Mouse (Mus musculus) thymus, postnatal 4 days (tissue): ENCODE data around the gene Prr5l.

Experiments
- DNase-seq: peaks from one replicate; pipeline ENCODE4 v3.0.0; 2021

The Prr5l gene

DNA sequence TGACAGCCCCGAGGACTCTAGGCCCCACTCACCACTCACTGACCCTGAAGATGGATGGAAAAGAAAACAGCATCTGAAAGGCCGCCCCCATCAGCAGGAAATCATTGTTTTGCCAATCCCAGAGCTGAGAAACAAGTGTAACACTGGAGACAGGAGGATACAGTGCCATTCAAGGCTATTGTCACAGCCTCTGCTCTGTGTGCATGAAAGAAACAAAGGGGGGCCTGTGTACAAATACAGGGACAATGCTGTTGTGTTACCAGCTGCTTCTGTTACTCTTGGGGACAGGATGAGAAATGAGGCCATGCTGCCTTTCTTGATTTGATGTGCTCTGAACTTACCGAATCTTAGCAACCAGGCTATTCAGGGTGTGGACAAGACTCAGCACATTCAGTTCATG, at the start of gene Prr5l:
Prr5l (minus strand) TSS at position 30 of the 400 bp plus-strand sequence.
- no peak for DNase-seq

DNA sequence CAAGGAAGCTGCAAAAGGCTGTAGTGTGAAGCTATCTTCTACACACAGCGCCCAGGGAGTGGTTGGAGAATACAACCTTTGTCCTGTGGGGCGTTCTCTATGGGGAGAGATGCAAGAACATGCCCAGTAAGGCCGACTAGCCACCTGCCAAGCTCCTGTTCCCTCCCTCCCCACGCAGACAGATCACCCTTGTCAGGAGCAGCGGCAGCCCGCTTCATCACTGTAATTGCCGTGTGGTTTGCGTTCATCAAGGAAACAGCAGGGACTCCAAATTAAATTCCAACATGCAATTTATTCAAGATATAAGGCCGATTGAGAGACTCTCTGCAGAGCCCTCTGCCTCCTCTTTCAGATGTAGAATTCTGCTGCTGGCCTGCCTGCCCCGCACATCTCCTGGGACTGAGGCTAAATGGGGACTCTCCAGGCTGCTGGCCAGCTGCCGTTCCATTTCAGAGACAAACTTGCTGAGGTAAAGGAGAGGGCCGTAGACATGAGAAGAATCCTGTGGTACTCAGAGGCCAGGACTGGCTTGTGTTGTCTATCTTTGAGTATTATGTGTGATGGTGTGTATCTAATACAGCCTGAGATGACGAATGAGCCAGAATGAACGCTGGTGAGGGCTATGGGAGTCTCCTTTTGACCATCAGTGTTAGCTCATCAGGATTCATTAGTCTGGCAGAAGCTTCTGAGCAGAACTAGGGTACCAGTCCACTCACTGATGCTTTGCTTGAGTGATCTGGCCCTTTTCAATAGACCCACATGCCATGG, 49.5 kb upstream of the Prr5l start:
- DNase-seq, result no peak

DNA sequence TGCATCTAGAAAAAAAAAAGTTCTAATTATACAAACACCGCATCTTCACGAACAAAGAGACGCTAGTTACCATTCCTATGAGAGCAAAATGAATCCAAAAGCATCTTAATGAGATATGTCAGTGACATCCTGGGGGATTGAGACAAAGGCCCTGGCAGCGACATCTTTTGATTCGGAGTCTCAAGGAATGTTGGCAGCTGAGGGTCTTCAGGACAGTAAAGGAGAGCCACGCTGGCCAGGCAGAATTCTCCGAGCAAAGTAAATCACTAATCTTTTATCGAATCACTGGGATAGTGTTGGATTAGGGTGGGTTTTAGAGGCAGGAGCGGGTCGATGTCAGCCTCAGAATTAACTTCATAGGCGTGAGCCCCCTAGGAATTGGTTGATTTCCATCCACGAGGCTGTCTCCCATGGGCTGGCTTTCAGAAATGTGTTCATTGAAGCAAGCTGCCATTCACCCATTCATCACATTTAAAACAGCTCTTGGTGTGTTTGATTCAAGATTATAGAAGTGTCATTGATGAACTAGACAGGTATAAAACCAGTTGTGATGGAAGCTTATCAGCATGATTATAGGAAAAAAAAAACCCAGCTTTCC, 42.9 kb upstream of the Prr5l start:
- no peak for DNase-seq

DNA sequence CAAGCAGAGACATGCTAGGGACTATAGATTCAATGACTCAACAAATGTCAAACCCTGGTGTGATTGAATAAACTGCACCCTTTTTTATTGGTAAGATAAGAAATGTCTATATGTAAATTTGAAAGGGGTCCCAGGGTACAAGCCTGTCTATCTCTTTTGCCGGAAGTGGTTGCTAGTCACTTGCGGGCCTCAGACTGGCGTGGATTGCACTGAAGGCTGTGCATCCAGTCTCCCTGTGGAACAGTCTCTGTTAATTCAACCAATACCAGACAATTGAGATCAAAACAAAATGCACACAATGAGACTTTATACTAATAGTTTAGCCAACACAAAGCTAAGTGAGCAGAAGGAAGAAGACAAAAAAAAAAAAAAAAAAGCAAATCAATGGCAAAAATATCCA, 42.4 kb upstream of the Prr5l start:
- DNase-seq, result no peak

DNA sequence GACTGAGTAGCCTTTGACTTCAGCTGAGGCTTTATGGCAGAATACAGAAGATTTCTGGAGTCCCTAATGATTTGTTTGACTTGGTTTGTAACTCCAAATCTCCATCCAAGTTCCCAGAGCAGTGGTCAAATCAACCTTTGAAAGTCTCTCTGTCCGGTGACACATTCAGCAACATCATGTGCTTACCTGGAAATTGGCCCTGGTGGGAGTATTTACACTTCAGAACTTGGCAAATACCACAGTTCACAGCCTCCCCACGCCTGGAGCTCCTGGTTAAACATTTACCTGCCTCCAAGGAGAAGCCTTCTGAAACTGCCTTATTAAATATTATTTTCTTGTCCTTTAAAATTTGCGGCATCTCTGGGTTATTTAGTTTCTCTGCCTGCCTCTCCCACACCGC, 40.4 kb upstream of the Prr5l start:
- no peak for DNase-seq

DNA sequence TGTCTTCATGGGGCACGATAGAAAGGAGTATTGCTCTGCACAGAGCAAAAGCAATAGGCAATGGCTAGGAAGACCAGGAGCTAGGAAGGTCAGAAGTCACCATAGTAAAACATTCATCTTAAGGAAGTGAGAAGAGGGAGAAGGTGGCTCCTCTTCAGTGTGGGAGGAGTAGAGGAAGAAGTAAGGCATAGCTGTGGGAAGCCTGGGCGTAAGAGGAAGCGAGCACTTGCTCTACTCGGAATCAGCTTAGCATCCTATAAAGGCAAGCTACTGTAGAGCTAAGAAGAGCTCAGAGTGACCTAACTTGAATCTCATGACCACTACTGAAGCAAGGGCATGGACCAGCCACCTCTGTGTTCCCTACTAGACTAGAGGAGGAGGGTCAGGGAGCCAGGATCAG, 39.5 kb upstream of the Prr5l start:
- DNase-seq, result no peak

DNA sequence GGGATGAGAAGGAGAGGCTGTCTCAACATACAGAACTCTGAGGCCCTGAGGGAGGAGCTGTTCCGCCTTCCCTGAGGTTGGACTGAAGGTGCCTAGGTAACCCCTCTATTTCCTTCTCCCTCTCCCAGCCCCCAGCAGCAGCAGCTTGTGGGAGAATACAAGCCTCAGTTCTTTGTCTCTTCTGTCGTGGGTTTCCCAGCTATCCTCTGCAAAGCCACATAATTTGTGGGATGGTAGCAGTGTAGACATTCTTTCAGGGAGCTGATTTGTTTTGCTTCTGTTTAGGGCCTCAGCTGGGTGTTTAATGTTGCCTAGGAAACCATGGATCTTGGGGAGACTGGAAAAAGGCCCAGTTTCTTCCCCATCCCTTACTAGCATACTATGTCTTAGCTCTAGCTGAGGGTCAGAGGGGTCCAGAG, 37.3 kb upstream of the Prr5l start:
- DNase-seq, result no peak

DNA sequence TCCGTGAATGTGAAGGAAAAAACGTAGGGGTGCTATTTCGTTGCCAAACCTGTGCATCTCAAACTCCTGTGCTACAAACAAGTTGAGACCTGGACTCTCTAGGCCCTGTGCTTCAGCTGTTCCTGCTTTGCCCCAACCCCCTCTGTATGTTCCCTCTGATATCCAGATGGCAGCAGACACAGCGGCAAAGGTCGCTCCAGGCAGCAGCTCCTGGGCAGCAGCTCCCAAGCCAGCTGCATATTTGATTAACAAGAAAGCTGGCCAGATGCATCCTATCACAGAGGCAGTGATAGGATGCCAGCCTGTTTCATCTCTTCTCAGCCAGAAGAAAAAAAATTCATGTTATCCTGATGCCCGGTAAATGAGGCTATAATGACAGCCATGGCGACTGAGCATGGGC, 35.7 kb upstream of the Prr5l start:
- DNase-seq, result no peak

DNA sequence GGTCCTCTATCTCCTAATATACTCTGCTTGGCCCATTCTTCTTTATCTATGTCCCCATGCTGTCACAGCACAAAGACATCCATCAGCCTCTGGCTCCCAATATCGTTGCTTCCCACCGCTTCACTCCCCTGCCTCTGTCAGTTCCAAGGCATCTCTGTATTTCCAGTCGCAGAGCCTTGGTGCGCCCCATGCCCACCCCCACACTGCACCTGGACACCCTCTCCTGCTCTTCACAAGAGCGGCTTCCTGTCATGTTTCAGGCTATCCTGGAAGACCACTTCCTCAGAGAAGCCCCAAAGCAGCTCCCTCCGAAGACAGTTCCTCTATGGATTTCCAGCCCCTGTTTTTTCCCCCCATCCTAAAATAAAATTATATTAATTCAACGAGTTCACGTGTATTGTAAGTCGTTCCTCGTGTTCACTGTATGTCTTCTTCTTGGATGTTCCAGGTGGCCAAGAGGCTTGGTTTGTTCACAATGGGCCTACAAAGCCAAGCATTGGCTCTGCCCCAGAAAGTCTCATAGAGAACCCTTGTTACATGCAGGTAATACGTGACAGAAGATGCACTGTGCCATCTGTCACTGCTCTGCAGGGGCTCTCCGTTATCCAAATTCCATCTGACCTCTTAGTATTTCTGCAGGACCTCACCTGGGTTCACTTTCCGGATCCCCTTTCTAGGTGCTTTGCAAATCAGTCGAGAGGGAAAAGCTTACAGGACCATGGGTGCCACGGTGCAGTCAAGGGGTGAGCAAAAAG, 26.7 kb upstream of the Prr5l start:
- DNase-seq, result no peak

DNA sequence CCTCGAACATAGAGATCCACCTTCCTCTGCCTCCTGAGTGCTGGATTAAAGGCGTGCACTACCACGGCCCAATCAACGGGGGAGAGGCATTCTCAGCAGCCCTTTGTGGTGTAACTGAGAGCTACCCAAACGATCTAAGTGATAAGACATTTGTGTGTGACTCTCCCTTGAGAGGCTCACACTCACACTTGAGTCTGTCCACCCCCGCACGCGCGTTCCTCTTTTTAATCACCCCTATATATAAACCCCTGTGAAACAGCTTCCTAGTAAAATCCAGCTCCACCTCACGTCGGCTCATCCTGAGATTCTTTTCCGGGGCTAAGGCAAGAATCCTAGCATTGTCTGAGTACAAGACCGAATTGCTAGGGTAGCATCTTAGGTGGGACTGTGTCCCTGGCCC, 25.9 kb upstream of the Prr5l start:
- no peak for DNase-seq

DNA sequence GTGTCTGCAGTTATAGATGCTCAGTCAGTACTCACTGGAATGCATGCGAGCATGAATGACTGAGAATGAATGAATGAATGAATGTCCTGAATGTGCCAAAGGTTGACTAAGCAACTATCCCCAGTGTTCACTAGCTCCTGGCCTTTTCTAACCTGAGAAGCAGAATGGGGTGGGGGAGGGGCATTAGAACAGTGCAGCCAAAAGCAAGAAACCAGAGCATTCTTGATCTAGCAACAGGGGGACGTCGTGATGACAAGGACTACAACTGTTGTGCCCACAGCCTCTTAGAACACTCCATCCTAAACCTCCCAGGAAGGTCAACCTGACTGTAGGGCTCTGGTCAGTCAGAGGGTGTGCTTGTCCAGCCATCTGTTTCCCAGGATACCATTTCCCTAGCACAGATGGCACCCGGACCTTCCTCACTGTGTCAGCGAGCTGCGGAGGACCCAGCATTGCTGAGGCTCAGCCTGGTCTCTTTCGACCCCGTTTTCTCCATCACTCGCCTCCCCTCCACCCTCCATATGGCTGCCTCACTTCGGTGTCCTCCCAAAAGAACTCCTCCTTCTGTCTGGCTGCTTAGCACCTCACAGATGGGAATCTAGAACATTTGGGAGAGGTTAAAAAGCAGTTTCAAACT, 24.7 kb upstream of the Prr5l start:
- DNase-seq, result no peak

DNA sequence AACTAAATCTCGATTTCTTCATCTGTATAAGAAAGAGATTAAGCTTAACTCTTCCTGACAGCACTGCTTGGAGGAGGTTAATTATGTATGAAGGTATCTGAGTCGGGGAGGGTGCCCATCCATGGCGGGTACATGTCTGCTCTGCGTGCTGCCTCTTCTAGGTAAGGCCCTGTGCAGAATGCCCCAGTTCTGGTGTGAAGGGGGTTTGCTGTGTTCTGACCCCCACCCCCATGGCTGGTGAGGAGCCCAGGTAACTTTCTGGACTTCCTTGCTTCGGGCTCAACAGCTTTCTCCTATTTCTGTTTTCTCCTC, 23.5 kb upstream of the Prr5l start:
- no peak for DNase-seq

DNA sequence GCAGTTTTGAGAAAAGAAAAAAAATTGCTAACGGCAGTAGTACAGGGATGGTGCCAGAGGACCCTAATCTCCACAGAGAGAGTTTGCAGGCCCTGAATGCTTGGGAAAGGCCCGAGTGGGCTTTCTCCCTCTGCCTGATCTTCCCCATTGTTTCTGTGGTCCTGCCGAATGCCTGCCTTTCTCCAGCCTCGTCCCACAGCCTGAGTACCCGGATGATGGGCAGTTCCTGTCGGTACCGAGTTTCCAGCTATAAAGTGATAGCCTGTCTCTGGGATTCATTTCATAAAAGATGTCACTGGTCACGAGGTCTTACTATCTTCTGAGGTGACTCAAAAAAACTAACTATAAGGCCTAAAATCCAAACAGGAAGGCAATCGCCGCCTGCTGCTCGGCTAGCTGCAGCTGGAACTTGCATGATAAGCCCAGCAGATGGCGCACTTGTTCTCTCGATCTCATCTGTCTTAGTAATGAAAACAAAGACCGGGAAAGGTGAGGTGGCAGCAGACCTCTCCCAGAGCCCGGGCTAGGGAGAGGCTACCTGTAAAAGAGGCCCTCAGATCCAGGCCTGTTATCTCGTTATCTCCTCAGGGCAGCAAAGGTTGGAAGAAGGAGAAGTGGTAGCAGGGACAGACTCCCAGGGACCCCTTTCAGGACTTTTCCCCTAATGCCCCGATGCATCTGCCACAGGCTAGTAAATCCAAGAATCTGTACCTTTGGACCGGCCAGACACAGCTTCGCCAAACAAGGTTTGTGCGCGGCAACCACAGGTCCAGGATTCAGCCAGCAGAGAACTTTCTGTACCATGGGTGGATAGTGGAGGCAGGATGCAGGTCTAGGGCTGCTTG, 22.9 kb upstream of the Prr5l start:
- DNase-seq, result peak; percentile 89

DNA sequence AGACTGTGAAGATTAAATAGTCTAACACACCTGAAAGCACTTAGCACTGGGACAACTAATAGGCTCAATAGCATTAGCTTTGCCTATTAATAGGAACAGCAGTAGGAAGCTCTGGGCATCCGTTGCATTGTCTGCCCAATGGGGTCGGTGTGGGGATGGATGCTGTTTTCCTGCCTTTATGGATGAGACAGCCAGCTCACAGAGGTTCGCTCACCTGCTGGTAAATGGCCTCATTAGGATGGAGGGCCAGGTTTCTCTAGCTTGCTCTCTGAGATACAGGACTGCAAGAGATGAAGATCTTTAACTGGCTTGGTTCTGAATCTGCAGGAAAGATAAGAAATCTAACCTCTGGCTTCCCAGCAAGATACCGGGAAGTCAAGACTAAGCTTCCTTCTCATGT, 19.4 kb upstream of the Prr5l start:
- no peak for DNase-seq

DNA sequence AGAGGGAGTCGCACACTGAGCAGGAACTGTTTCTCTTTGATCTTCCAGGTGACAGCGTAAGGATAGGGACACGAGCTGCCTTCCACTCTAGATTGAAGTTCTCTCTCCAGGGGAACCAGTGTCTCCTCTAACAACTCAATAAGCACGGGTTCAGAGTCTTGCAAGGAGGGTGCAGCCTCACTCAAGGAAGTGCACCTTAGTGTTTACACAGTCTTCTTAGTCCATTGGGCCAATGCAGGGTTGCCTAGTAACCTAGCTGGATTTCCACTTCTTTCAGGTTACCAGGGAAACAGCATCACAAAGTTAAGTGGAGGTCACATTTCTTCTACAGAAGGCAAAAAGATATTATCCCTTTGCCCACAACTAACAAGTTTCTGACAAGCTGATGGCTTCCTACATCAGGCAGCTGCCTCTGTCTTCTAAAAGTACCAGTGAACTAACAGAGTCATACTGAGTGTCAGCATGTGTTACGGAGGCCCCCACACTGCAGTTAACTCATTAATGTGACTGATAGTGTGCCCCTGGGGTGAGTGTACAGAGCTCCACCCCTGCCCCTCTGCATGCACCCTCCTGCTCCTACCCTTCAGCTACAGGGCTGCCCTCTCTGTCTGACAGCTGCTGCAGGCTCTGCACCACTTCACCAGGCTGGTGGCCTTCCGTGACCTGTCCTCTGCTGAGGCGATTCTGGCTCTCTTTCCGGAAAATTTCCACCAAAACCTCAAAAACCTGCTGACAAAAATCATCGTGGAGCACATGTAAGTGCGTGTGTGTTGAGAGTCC, 13.8 kb upstream of the Prr5l start:
- no peak for DNase-seq

DNA sequence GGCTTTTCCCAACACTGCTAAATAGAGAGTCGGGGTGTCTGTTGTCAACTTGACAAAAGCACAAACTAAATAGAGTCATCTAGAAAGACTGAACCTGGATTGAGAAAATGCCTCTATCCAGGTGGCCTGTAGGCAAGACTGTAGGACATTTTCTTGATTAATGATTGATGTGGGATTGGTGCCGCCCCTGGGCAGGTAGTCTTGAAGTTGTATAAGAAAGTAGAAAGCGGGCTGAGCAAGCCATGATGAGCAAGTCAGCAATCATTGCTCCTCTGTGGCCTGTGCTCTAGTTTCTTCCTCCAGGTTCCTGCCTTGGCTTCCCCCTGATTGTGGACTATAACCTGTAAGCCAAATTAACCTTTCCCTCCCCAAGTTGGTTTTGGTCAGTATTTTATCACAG, 11.3 kb upstream of the Prr5l start:
- DNase-seq, result no peak

DNA sequence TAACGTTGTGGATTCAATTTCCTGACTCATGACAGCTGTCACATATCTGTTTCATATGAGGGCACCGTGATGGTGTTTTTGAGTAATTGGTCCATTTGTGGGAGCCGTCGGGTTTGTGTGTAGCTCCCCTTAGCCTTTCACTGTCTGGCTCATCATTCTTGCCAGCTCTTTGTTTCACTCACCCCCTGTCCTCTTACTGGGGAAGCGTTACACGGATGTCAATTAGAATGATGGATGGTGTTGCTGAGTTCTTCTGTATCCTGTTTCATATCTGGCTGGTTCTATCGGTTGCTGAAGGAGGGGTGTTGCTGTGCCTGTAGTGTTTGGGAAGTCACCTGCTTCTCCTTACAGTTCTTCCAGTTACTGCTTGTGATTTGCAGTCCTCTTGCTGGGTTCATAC, 8.3 kb upstream of the Prr5l start:
- no peak for DNase-seq

DNA sequence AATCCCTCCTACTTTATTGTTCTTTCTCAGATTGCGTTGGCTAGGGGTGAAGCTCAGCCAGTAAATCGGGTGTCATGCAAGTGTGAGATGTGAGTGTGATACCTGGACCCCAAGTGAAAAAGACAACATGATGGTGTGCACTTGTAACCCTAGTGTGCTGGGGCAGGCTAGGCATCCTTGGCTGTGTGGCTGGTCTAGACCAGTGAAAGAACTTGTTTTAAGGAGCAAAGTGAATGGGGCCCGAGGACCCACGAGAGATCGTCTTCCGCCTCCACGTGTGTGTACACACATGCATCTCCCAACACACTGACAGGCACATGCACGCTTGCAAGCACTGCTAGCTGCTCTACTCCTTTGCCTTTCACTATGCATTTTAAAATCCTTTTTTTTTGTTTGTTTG, 6.1 kb upstream of the Prr5l start:
- DNase-seq, result no peak

DNA sequence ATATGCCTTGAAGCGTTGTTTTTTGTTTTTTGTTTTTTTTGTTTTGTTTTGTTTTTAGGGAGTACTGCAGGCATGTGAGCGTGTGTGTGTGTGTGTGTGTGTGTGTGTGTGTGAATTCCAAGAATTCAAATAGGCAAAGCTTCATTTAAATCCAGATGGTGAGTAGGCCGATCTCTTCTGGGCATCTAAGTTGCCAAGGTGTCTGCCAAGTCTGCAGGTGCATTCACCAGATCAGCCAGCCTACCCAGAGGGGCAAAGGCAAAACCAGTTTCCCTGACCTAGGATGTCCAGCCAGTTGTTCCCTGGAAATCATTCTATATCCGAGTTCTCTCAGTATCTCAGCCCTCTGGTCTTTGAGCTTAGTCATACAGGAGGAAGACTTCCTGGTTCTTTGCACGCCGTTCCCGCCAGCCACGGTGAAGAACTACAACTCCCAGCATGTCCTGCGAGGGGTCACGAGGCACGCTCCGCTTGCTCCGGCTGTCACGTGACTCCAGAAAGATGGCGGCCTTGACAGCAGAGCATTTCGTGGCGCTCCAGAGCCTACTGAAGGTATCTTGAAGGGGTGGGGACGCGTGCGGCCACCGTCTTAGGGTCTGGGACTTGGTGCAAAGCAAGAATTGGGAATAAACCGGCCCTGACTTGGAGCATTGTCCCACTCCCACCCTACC, 3.1 kb upstream of the Prr5l start, which contains the start of gene Commd9:
Commd9 (plus strand) TSS at position 480 of the 671 bp plus-strand sequence.
- peak; percentile 95 for DNase-seq

DNA sequence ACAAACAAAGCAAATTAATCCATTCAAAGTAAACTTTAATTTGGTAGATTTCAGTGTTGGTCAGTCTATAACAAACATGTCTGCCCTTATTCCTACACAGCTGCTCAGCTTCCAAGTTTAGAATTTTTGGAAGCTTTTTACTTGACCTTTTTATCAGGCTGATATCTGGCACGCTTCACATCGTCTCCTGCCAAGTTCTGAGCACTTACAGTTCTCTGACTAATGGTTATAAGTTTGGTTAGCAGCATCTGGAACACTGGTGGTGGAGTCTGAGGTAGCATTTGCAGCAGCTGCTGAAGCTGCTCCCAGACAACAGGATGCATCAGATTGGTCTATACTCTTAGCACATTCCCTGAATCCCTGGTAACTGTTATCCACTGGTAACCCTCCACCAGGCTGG, 1.5 kb upstream of the Prr5l start:
- DNase-seq, result no peak

DNA sequence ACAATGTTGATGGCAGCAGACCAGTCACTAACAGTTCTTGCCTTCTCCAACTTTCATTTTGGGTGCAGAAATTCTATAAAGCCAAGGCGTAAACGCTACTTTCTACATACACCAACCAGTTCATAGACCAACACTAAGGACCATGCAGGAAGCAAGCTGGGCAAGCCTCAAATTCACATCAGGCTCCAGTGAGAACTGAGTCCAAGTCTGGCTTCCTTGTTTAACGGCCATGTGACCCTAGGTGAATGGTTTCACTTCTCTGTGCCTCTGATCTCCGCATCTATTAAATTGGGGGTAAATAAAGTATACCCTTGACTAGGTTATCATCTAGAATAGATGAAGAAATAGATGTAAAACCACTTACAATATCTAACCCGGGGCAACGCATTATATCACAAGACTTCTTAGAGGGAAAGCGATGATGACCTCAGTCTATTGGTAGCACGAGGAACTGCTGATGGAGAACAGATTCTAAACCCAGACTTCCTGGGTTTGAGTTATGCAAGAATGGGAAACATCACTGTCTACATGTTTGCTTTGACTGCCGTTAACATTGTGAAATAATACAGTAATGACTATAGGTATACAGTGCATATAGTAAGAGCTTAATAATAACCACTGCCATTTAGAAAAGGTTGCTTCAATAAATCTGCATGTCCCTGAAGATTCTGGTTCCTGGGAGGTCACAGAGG, 1.2 kb downstream of the Prr5l start:
- DNase-seq, result no peak
